ENCODE assay signal across 41 mouse cellular contexts in genomic region chr5:145353081-145353480, GRCm38 (mm10). TPM values are rescaled to one million over a fixed set of nuclear protein-coding genes. Genes with fewer than 3 reads are reported as not detected.
"Had no signal": no experiment of that assay in that cellular context is flagged by ENCODE, and none has a peak within 500 bp of the region (broad histone marks: within the 10 kb centered on the region; RNA-seq: fewer than 3 reads in every experiment).

No protein-coding gene starts in this region.

- H3K4me2 ChIP-seq: heart, embryonic 11.5 days; heart, embryonic 13.5 days; heart, embryonic 15.5 days; hindbrain, embryonic 13.5 days; hindbrain, embryonic 15.5 days; kidney, embryonic 15.5 days; limb, embryonic 12.5 days; liver, embryonic 11.5 days; liver, embryonic 13.5 days; liver, embryonic 15.5 days had no signal

- H3K27ac ChIP-seq: heart, embryonic 13.5 days; heart, embryonic 15.5 days; hindbrain, embryonic 13.5 days; hindbrain, embryonic 15.5 days; hindbrain, postnatal 0 days; kidney, embryonic 15.5 days; kidney, postnatal 0 days; left cerebral cortex, adult 2 months; limb, embryonic 10.5 days; limb, embryonic 12.5 days; liver, embryonic 13.5 days; liver, embryonic 15.5 days had no signal

- H3K27me3 ChIP-seq: heart, embryonic 13.5 days; heart, embryonic 15.5 days; hindbrain, embryonic 13.5 days; hindbrain, embryonic 15.5 days; kidney, embryonic 15.5 days; limb, embryonic 12.5 days; liver, embryonic 13.5 days; liver, embryonic 15.5 days had no signal

- ATAC-seq: hindbrain, postnatal 0 days; intestine, embryonic 16.5 days had no signal

- H3K4me1 ChIP-seq: heart, embryonic 13.5 days; heart, embryonic 15.5 days; hindbrain, embryonic 13.5 days; hindbrain, embryonic 15.5 days; kidney, embryonic 15.5 days; limb, embryonic 10.5 days; limb, embryonic 12.5 days; liver, embryonic 13.5 days; liver, embryonic 15.5 days had no signal

- DNase-seq: gastrocnemius, postnatal 14 days; gastrocnemius, postnatal 36 days; heart, adult 18-20 months; heart, postnatal 14 days; heart, postnatal 36 days; kidney, adult 11 months; kidney, adult 2 months; kidney, adult 9 months; kidney, postnatal 14 days; kidney, postnatal 36 days; layer of hippocampus, adult 9-11 months; layer of hippocampus, postnatal 36 days; liver; liver, embryonic 13.5 days had no signal

- H3K4me3 ChIP-seq: heart, embryonic 13.5 days; heart, embryonic 15.5 days; hindbrain, embryonic 13.5 days; hindbrain, embryonic 15.5 days; kidney, embryonic 15.5 days; left cerebral cortex, adult 2 months; limb, embryonic 10.5 days; limb, embryonic 12.5 days; liver, embryonic 13.5 days; liver, embryonic 15.5 days had no signal

- H3K9ac ChIP-seq: heart, embryonic 13.5 days; heart, embryonic 15.5 days; hindbrain, embryonic 13.5 days; hindbrain, embryonic 15.5 days; kidney, embryonic 15.5 days; limb, embryonic 12.5 days; liver, embryonic 13.5 days; liver, embryonic 15.5 days had no signal

- H3K9me3 ChIP-seq: heart, embryonic 15.5 days; hindbrain, embryonic 15.5 days; kidney, embryonic 15.5 days; limb, embryonic 10.5 days; liver, embryonic 13.5 days; liver, embryonic 15.5 days had no signal

- H3K36me3 ChIP-seq: heart, embryonic 13.5 days; heart, embryonic 15.5 days; hindbrain, embryonic 13.5 days; hindbrain, embryonic 15.5 days; kidney, embryonic 15.5 days; limb, embryonic 10.5 days; limb, embryonic 12.5 days; liver, embryonic 13.5 days; liver, embryonic 15.5 days had no signal

RNA-seq across cellular contexts. Expression of gene Cyp3a57, which starts 8.0 kb away (rescaled TPM):
- total RNA-seq: gastrocnemius, adult 18-20 months; gastrocnemius, adult 8-10 months; gastrocnemius, postnatal 14 days; gastrocnemius, postnatal 36 days; heart, adult 18-20 months; heart, adult 8-10 months; heart, postnatal 14 days; heart, postnatal 36 days; hematopoietic stem cell, adult 5-6 weeks; hindbrain, postnatal 0 days; layer of hippocampus, adult 18-20 months; layer of hippocampus, postnatal 14 days; layer of hippocampus, postnatal 36 days; left cerebral cortex, postnatal 14 days had no signal
- polyA plus RNA-seq: gonadal fat pad, adult 2 months; heart, embryonic 11.5 days; heart, embryonic 13.5 days; heart, embryonic 15.5 days; heart, postnatal 0 days; hindbrain, embryonic 11.5 days; hindbrain, embryonic 13.5 days; hindbrain, embryonic 15.5 days; hindbrain, postnatal 0 days; intestine, embryonic 14.5 days; intestine, embryonic 16.5 days; kidney, adult 2 months; kidney, embryonic 15.5 days; large intestine, adult 2 months; limb, embryonic 10.5 days; limb, embryonic 12.5 days; limb, embryonic 14.5 days; liver, embryonic 11.5 days; liver, embryonic 13.5 days; liver, embryonic 15.5 days had no signal
